Mouse (Mus musculus): ENCODE measurements around the gene Fat3.

Gene Fat3

DNA sequence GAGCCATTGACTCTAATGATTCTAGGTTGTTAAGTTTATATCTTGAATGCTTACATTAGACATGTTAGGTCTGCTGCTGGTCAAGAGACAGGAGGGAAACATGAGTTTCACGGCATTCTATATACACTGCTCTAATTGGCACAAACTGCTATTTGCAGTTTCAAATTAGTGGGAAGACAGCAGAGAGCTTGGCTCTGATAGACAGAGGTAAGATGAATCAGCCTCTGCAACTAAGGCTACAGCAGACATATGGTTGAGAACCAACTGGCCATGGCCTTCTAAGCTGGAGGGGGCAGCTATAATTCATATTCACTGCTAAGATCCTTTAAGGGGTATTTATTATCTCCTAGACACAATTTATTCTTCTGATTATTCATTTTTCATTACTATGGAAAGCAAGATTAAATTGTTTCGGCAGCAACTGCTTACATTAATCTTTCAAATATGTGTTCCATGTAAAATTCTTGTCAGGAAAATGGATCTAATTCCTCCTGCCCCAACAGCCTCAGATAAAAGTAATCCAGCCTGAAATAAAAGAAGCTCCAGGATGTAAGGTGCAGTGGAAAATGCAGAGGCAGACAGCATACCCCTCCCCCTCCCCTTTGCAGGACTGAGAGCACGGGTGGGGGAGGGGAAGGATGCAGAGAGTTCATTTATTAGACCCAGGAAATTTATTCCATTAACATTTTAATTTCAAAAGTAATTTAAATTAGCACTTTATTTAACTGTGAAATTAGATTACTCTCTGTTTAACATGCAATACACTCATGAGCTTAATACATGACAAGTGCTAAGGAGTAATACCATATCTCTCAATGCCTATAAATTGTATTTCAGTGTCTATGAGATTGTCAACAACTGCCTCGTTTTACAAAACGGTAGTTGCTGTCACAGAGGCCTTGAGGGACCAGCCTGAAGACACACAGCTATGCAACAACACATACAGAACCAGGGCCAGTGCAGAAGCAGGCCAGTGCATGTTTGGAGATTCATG lies 189.9 kb downstream of the Fat3 start:
- in situ Hi-C loops (cut with MseI, MboI) = no loop called here

- in situ Hi-C loops (cut with MseI, MboI) = no loop called here
These were observed 190.8 kb downstream of the Fat3 start for GRCm38 (mm10) chr9:16310305-16310704.

DNA sequence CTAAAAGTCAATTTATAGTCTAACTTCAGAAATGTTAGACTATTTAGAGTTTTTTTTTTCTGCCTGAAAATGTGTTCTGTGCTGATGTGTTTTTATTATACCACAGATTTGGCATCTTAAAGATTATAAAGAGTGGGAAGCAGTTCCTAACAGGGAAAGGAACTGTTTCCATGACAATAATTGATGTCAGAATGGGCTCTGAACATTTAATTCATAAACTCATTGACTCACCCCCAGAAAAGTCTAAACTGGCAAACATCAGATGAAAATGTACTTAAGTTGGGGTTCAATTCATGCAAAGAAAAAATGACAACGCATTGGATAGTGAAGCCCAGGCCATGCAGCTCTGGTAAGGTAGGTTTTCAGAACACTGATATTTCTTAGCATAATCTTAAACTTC lies 193.3 kb downstream of the Fat3 start:
- in situ Hi-C loops (cut with MseI, MboI) = no loop called here

DNA sequence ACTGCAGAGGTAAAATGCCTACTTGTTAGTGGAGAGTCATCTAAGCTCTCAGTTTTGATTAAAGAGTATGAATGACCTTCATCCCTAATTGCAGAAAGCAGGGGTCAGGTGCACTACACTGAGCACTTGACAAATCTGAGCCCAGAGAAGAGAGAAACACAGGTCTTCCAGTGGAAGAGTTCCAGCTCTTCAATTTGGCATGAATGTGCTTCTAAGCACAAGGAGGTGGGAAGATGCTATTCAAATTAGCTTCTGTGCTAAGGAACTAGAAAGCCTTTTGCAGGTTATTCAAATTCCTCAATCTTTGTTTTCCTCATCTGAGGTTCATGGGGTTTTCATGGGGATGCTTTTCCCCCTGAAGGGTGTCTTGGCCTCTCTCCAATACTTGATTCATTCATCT lies 194.9 kb downstream of the Fat3 start:
- in situ Hi-C loops (cut with MseI, MboI) = no loop called here

DNA sequence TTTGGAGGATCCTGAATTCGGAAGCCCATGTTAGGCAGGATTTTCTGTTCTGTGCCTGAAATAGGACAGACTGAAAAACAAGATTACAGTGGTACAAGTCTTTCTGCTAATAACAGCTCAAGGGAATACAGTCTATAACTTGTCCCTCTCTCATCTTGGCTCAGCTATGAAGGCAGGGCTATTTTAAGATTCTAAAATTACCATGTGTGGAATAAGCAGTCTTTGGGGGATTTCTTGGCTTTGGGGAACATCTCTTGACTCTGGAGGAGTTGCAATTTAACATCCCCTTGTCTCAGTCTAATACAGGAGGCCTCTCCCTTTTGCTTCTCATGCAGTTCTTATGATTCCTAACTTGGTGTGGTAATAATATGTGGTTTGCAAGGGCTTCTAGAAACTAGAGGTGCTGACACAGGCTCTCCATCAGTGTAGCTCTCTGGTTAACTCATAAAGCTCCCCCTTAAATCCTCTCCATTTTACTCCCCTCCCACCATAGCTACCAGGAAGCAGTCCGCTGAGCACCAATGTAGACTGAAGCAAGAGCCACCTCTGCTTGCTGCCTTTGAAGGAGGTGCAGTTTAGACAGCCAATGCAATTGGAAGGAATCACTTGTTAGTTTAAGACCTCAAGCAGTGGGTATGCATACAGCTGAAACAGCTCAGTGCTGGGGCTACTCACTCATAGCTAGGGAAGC lies 195.5 kb downstream of the Fat3 start:
- in situ Hi-C loops (cut with MseI, MboI) = no loop called here

DNA sequence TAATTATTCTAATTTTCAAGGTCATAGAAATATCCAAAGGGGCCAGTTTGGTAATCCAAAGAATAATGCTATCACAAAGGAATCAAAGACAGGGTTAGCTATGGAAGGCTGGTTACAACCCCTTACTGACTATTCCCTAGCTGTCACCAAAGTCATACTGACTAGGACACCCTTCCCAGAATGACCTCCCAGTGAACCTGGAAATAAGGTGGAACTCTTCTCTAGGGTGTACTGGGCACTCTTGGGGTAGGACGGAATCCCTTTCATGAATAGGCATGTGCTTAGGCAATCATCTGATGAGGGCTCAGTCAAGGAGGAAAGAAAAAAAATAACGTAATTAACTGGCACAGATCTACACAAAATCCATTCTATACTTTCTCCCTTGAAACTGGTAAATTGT lies 196.1 kb downstream of the Fat3 start:
- in situ Hi-C loops (cut with MseI, MboI) = no loop called here

DNA sequence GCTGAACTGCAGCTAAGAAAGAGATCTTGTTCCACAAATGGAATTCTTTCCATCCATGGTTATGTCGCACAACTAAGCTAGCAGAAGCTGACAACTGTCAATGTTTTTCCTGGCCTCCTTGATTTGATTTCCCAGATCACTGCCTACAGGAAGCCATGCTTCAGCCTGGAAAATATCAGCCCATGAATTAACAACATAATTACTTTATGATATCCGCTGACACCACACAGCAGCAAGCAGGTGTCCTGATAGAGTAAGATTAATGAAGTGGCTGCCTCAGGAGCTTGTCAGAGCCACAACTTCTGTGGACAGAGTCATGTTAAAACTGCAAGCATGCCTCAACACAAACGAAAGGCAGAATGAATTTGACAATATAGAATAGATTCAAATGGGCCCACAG lies 198.6 kb downstream of the Fat3 start:
- in situ Hi-C loops (cut with MseI, MboI) = no loop called here

GRCm38 (mm10) chr9:16297935-16298334 lies 203.2 kb downstream of the Fat3 start:
- in situ Hi-C loops (cut with MseI, MboI) = no loop called here

GRCm38 (mm10) chr9:16293928-16294806 lies 206.9 kb downstream of the Fat3 start:
- in situ Hi-C loops (cut with MseI, MboI) = no loop called here

DNA sequence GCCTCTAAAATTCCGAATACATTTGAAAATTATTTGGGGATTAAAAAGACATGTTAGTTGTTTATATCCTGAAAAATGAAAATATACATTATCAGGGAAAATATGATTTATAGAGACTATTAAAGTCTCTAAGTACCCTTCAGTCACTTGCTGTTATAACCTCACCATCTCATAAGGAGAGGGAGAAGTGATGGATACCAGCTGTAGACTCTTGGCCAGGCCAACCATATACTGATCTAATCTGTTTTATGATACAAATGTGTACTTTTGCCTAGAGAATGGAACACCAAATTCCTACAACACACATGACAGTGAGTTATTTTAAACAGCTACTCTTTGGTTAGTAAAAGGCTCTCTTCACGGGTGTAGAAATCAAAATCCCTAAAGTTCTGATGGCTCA lies 208.6 kb downstream of the Fat3 start:
- in situ Hi-C loops (cut with MseI, MboI) = no loop called here

DNA sequence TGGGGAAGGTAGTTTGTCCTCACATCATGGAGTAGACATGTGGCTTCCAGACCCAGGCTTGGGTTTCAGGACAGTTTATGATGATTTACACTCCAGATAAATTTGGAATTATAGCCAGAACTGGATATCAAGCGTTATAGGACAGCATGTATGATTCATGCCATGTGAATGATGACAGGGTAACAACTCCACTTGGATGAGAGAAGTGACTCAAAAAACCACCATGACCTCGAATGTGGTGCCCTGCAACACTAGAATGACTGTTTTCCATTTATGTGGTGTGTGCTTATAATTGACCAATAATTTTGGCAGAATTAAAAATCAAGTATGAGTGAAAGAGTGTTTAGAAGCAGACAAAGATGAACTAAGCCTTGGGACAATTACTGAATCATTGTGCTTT lies 210.2 kb downstream of the Fat3 start:
- in situ Hi-C loops (cut with MseI, MboI) = no loop called here

- in situ Hi-C loops (cut with MseI, MboI) = no loop called here
These were observed 218.1 kb downstream of the Fat3 start for GRCm38 (mm10) chr9:16283033-16283432.

GRCm38 (mm10) chr9:16282291-16282804 lies 218.7 kb downstream of the Fat3 start:
- in situ Hi-C loops (cut with MseI, MboI) = no loop called here

GRCm38 (mm10) chr9:16275589-16275988 lies 225.5 kb downstream of the Fat3 start:
- in situ Hi-C loops (cut with MseI, MboI) = no loop called here

DNA sequence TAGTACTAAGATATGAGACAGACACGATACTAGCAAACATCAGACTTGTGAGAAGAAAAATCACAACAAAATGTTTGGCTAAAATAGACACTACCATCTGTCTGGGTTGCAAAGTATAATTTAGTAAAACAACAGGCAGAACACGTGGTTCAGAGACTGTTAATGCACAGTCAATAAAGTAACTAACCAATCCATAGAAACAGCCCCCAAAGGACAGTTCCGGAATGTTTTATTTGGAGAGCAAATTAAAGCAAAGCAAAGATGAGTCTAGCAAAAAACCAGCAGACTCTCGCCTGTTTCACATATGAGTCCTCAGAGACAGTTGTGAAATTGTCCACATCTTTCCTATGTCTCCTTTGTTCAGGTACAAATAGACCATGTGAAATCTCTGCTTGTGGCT lies 227.0 kb downstream of the Fat3 start:
- in situ Hi-C loops (cut with MseI, MboI) = no loop called here

- in situ Hi-C loops (cut with MseI, MboI) = no loop called here
These were observed 228.3 kb downstream of the Fat3 start for GRCm38 (mm10) chr9:16272810-16273209.

DNA sequence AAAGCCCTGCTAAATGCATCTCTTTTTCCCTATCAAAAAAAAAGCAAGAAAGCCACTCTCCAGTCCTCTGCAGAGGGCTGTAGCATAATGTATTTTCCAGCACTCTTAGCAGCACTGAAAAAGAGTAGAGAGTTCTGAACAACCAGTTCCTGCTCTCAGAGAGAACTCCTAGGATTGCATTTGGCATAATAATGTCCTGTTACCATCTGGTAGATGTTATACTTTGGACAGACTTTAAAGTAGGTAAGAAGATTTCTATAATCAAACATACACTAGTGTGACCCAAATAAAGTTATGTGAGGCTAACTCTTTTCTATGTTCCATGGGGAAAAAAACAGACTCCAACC lies 230.3 kb downstream of the Fat3 start:
- in situ Hi-C loops (cut with MseI, MboI) = no loop called here

DNA sequence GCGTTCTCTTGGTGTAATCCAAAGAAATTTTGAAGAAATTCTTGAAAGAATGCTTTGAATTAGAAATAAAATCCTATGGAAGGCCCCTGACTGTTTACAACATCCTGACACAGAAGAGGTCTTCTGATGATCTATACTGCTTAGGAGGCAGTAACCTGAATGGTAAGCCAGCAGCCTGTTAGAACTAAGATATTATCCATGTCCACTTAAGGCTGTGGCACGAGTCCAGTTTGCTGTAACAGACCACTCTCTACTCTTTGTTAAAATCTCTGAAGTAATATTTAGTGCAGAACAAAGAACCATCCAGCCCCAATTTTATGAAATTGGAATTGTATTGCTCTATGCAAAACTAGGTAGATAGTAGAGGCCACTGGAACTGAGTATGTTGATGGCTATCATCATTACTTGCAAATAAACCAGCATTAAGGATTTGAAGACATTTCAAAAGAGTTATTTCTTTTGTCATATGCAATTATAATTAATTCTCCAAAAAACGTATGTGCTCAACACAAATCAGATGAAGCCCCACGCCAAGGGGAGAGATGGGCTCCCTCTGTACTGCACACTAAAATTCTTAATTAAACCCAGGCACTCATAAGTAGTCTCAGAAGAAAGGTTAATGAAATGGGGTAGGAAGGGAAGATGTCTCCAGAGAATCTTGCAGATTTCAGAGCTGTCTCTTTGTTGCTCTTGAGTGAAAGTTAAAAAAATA lies 230.9 kb downstream of the Fat3 start:
- in situ Hi-C loops (cut with MseI, MboI) = no loop called here

DNA sequence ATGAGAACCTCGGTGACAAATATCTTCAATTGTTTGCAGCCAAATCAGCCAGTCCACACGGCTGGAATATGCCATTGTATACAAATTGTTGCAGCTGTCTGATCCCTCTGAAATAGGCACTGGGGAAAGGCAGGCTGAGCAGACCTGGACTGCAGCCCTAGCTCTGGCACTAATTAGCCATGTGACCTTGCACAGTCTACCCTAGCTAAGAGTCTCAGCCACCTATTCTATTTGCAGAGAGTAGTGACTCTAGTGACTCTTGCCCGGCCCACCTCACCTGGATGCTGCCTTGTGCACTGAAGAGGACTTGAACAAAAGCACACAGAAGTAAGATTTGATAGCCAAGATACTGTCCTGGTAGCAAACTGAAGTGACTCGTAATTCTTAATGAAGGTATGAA lies 235.6 kb downstream of the Fat3 start:
- in situ Hi-C loops (cut with MseI, MboI) = no loop called here

GRCm38 (mm10) chr9:16257241-16257840 lies 243.7 kb downstream of the Fat3 start:
- in situ Hi-C loops (cut with MseI, MboI) = no loop called here
